Mouse (Mus musculus) kidney, adult 11 months (tissue): ENCODE measurements around the gene Gfy.

Source experiments
- DNase-seq: peaks from one replicate; pipeline ENCODE4 v3.0.0; 2022

The Gfy gene

GRCm38 (mm10) chr7:45145460-45145859, 33.9 kb downstream of the Gfy start:
- no peak for DNase-seq

GRCm38 (mm10) chr7:45144368-45145174, 34.8 kb downstream of the Gfy start:
- no peak for DNase-seq

GRCm38 (mm10) chr7:45141914-45142313, 37.5 kb downstream of the Gfy start:
- DNase-seq, result no peak

GRCm38 (mm10) chr7:45141319-45141718, 38.0 kb downstream of the Gfy start:
- DNase-seq, result no peak

- no peak for DNase-seq
These were observed 39.3 kb downstream of the Gfy start for GRCm38 (mm10) chr7:45139904-45140723.

GRCm38 (mm10) chr7:45138403-45138802, 41.0 kb downstream of the Gfy start:
- DNase-seq, result no peak

- no peak for DNase-seq
These were observed 42.0 kb downstream of the Gfy start for GRCm38 (mm10) chr7:45137171-45138006.

- peak; percentile 89 for DNase-seq
These were observed 43.3 kb downstream of the Gfy start, which contains the start of the genes Gm45713 and Flt3l for GRCm38 (mm10) chr7:45135993-45136567. Gene Gm45713 (minus strand): TSS chr7:45136231. Gene Flt3l (minus strand): TSS chr7:45136432.

- DNase-seq, result no peak
These were observed 44.0 kb downstream of the Gfy start for GRCm38 (mm10) chr7:45135370-45135769.

- no peak for DNase-seq
These were observed 44.8 kb downstream of the Gfy start for GRCm38 (mm10) chr7:45134544-45135026.

- no peak for DNase-seq
These were observed 45.8 kb downstream of the Gfy start for GRCm38 (mm10) chr7:45133446-45134159.

- DNase-seq, result no peak
These were observed 47.5 kb downstream of the Gfy start for GRCm38 (mm10) chr7:45131850-45132249.

GRCm38 (mm10) chr7:45129776-45130512, 49.4 kb downstream of the Gfy start:
- DNase-seq, result no peak

GRCm38 (mm10) chr7:45129318-45129717, 50.1 kb downstream of the Gfy start:
- no peak for DNase-seq

GRCm38 (mm10) chr7:45128624-45129246, 50.6 kb downstream of the Gfy start, which contains the start of gene Rpl13a:
Gene Rpl13a (minus strand): TSS chr7:45128761.
- peak; percentile 99 for DNase-seq

GRCm38 (mm10) chr7:45127700-45128224, 51.6 kb downstream of the Gfy start:
- no peak for DNase-seq

GRCm38 (mm10) chr7:45126844-45127699, 52.3 kb downstream of the Gfy start:
- DNase-seq, result no peak
